Comparison of ENCODE assay signal across 11 mouse cellular contexts in the genomic region with DNA sequence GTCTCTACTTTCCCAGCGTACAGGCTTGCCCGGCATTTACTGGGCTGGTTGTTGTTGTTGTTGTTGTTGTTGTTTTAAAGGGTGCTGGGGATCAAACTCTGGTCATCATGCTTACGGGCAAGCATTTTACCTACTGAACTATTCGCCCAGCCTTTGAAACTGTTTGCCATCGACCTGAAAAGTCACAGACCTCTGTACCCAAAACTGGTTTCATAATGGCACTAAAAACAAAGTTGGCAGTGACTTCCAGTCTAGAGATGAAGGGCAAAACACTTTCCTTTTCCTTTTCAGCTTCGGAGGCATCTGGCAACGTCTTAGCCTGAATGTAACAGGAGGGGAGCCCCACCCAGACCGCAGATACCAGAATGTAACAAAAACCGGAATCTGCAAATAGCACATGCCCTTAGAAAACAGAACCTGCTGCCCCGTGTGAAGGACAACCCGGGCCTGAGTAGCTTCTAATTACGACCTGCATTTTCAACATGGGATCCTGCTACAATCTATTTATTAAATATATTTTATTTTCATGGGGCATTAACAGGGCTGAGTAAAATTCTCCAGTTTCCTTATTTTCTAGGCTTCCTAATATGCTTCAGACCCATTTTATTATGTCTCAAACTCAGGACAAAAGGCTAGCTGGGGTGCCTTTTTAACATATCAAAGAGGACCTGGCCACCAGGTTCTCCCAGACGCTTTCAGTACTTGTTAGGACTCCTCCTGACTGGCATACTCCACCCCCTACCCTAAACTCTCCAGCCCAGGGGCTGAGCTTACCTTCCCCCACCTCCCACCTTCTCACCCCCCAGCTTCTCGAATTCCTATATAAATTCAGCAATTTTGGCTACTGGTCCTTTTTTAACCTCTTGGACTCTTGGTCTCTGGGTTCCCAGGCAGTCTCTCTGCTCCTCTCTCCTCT. TPM values are rescaled to one million over a fixed set of nuclear protein-coding genes. Genes with fewer than 3 reads are reported as not detected.
DNase-seq lines count a peak whose midpoint lies in the region; ATAC-seq and TF ChIP-seq lines count a peak whose summit lies in the region.
"Had no signal": no experiment of that assay in that cellular context is flagged by ENCODE, and none has a peak within 500 bp of the region (broad histone marks: within the 10 kb centered on the region; RNA-seq: fewer than 3 reads in every experiment).

No protein-coding gene starts in this region.

- ATAC-seq in kidney, embryonic 14.5 days (ENCODE audit: low FRiP score, low TSS enrichment) = no peak
- ATAC-seq in forebrain, embryonic 12.5 days (ENCODE audit: low FRiP score) = no peak
- no peak for ATAC-seq in hindbrain, embryonic 14.5 days (ENCODE audit: low FRiP score)

- H3K4me2 ChIP-seq in kidney, embryonic 14.5 days (replicated peaks; ENCODE audit: low read depth, low read length) = no peak overlapping the region
- H3K4me2 ChIP-seq in forebrain, embryonic 12.5 days = no peak overlapping the region
- H3K4me2 ChIP-seq in hindbrain, embryonic 14.5 days (replicated peaks) = no peak overlapping the region
- H3K4me2 ChIP-seq: heart, embryonic 13.5 days had no signal

- H3K4me3 ChIP-seq in kidney, adult 2 months (ENCODE audit: insufficient read depth, low read depth, low read length) = no peak overlapping the region
- no peak overlapping the region for H3K4me3 ChIP-seq in kidney, embryonic 14.5 days (ENCODE audit: low read length)
- no peak overlapping the region for H3K4me3 ChIP-seq in forebrain, embryonic 12.5 days (replicated peaks)
- H3K4me3 ChIP-seq in hindbrain, embryonic 14.5 days (replicated peaks; ENCODE audit: low read length) = no peak overlapping the region
- H3K4me3 ChIP-seq: forebrain, embryonic 10.5 days; heart, embryonic 13.5 days had no signal

- peak; percentile 24 for DNase-seq in kidney, adult 2 months
- peak; percentile 46 for DNase-seq in adipocyte (ENCODE audit: low spot score)
- DNase-seq in lung, postnatal 4 days = peak; percentile 29 to 37
- peak; percentile 65 for DNase-seq in thymus, postnatal 14 days
- no peak for DNase-seq in cerebellum, adult 18-20 months
- DNase-seq in hindbrain, embryonic 14.5 days (ENCODE audit: low spot score) = no peak
- DNase-seq: cerebellum, postnatal 10 days had no signal

- H3K27ac ChIP-seq in kidney, adult 2 months (ENCODE audit: insufficient read depth, low read depth, low read length) = no peak overlapping the region
- no peak overlapping the region for H3K27ac ChIP-seq in kidney, embryonic 14.5 days (ENCODE audit: low read depth, low read length)
- no peak overlapping the region for H3K27ac ChIP-seq in forebrain, embryonic 12.5 days
- H3K27ac ChIP-seq in hindbrain, embryonic 14.5 days = no peak overlapping the region
- H3K27ac ChIP-seq: forebrain, embryonic 10.5 days; heart, embryonic 13.5 days had no signal

- no peaks in the 10 kb centered on the region for H3K36me3 ChIP-seq in kidney, adult 2 months (ENCODE audit: control insufficient read depth, insufficient read depth, low read length)
- H3K36me3 ChIP-seq in kidney, embryonic 14.5 days (ENCODE audit: control insufficient read depth, insufficient read depth, low read length) = no peaks in the 10 kb centered on the region
- H3K36me3 ChIP-seq in forebrain, embryonic 12.5 days (replicated peaks) = no peaks in the 10 kb centered on the region
- no peaks in the 10 kb centered on the region for H3K36me3 ChIP-seq in hindbrain, embryonic 14.5 days (replicated peaks; ENCODE audit: control insufficient read depth, insufficient read depth)
- H3K36me3 ChIP-seq: forebrain, embryonic 10.5 days; heart, embryonic 13.5 days had no signal

- H3K4me1 ChIP-seq in kidney, adult 2 months (ENCODE audit: control insufficient read depth, insufficient read depth, low read length) = peaks cover 3% of the 10 kb centered on the region; the same call in 1 of the 2 replicates
- no peaks in the 10 kb centered on the region for H3K4me1 ChIP-seq in kidney, embryonic 14.5 days (ENCODE audit: control insufficient read depth, insufficient read depth, low read length)
- H3K4me1 ChIP-seq in forebrain, embryonic 12.5 days = peaks cover 8% of the 10 kb centered on the region
- H3K4me1 ChIP-seq in hindbrain, embryonic 14.5 days (replicated peaks; ENCODE audit: control insufficient read depth, insufficient read depth, low read length) = peaks cover 4% of the 10 kb centered on the region

- no peaks in the 10 kb centered on the region for H3K27me3 ChIP-seq in kidney, adult 2 months (replicated peaks; ENCODE audit: control insufficient read depth, insufficient read depth, low read length)
- peaks cover 6% of the 10 kb centered on the region; the same call in 1 of the 2 replicates for H3K27me3 ChIP-seq in kidney, embryonic 14.5 days (ENCODE audit: control insufficient read depth, insufficient read depth, low read length)
- H3K27me3 ChIP-seq in forebrain, embryonic 12.5 days = peaks cover 27% of the 10 kb centered on the region
- peaks cover 6% of the 10 kb centered on the region; the same call in 1 of the 2 replicates for H3K27me3 ChIP-seq in hindbrain, embryonic 14.5 days (ENCODE audit: control insufficient read depth, insufficient read depth, low read length)

- no peaks in the 10 kb centered on the region for H3K9me3 ChIP-seq in kidney, embryonic 14.5 days (ENCODE audit: control insufficient read depth, low read length)
- no peaks in the 10 kb centered on the region for H3K9me3 ChIP-seq in forebrain, embryonic 12.5 days
- no peaks in the 10 kb centered on the region for H3K9me3 ChIP-seq in hindbrain, embryonic 14.5 days (ENCODE audit: control insufficient read depth, low read length)
- H3K9me3 ChIP-seq: heart, embryonic 13.5 days had no signal

- TF ChIP-seq POLR2A in kidney, adult 2 months (IDR thresholded peaks at IDR 0.05; ENCODE audit: low read depth, low read length) = no peak

- TF ChIP-seq CTCF in kidney, adult 2 months (conservative IDR thresholded peaks at IDR 0.05; ENCODE audit: insufficient read depth, insufficient read length, low read depth, low read length) = no peak

- no peak overlapping the region for H3K9ac ChIP-seq in kidney, embryonic 14.5 days (ENCODE audit: low read depth, low read length)
- no peak overlapping the region for H3K9ac ChIP-seq in forebrain, embryonic 12.5 days
- no peak overlapping the region for H3K9ac ChIP-seq in hindbrain, embryonic 14.5 days
- H3K9ac ChIP-seq: heart, embryonic 13.5 days had no signal

- WGBS in kidney, adult 2 months = 38% methylated on average over 14 of the region's 14 CpGs
- WGBS in kidney, embryonic 14.5 days = 37% methylated on average over 14 of the region's 14 CpGs
- 41% methylated on average over 14 of the region's 14 CpGs for WGBS in forebrain, embryonic 12.5 days
- 41% methylated on average over 14 of the region's 14 CpGs for WGBS in hindbrain, embryonic 14.5 days

RNA-seq across cellular contexts. Expression of a gene that starts 3.9 kb away (rescaled TPM):
- 11.4 and 16.5 TPM in 2 replicates for polyA plus RNA-seq in kidney, adult 2 months (2012; rRNA removed)
- polyA plus RNA-seq in kidney, embryonic 14.5 days (2014; fragmentation: Nextera tagmentation; extraction: Ambion mirVana) = 81.1 and 85.6 TPM in 2 replicates
- 117 and 119 TPM in 2 replicates for polyA plus RNA-seq in forebrain, embryonic 12.5 days (2016; fragmentation: Nextera tagmentation; extraction: Ambion mirVana)
- 202 and 219 TPM in 2 replicates for polyA plus RNA-seq in hindbrain, embryonic 14.5 days (2014; fragmentation: Nextera tagmentation; extraction: Ambion mirVana)

RNA-seq across cellular contexts. Expression of a gene that starts 50.5 kb away (rescaled TPM):
- 4.1 and 5.3 TPM in 2 replicates for polyA plus RNA-seq in kidney, adult 2 months (2012; rRNA removed)
- 6.4 and 7.3 TPM in 2 replicates for polyA plus RNA-seq in kidney, embryonic 14.5 days (2014; fragmentation: Nextera tagmentation; extraction: Ambion mirVana)
- polyA plus RNA-seq in forebrain, embryonic 12.5 days (2016; fragmentation: Nextera tagmentation; extraction: Ambion mirVana) = 1.9 and 2.1 TPM in 2 replicates
- 4.6 and 4.9 TPM in 2 replicates for polyA plus RNA-seq in hindbrain, embryonic 14.5 days (2014; fragmentation: Nextera tagmentation; extraction: Ambion mirVana)

RNA-seq across cellular contexts. Expression of a gene that starts 51.7 kb away (rescaled TPM):
- polyA plus RNA-seq in kidney, adult 2 months (2012; rRNA removed) = not detected in 2 replicates
- polyA plus RNA-seq in kidney, embryonic 14.5 days (2014; fragmentation: Nextera tagmentation; extraction: Ambion mirVana) = 0.16 TPM in 1 of 2 replicates, not detected in the other
- 0.09 and 0.17 TPM in 2 replicates for polyA plus RNA-seq in forebrain, embryonic 12.5 days (2016; fragmentation: Nextera tagmentation; extraction: Ambion mirVana)
- polyA plus RNA-seq in hindbrain, embryonic 14.5 days (2014; fragmentation: Nextera tagmentation; extraction: Ambion mirVana) = not detected in 2 replicates

Comparison
In these comparisons a context has a peak if more than half of its experiments do, and no peak if none do; other contexts are left out.
1. DNase-seq: peak in kidney, adult 2 months (single experiment), adipocyte (single experiment), lung, postnatal 4 days (2 of 2) and thymus, postnatal 14 days (single experiment); none in cerebellum, adult 18-20 months (0 of 2) and hindbrain, embryonic 14.5 days (single experiment).